Mouse (Mus musculus) spleen, adult 18-20 months (tissue): Measurements from ENCODE around the gene Naa40.

ENCODE experiments used
- DNase-seq, 2 experiments: peaks; one replicate each; pipeline ENCODE4 v3.0.0; 2022; ENCODE audit warnings: mixed read lengths in 2 of 2

Naa40 gene

GRCm38 (mm10) chr19:7181496-7181895 is 59.5 kb downstream of the Naa40 start:
- DNase-seq, result no peak

GRCm38 (mm10) chr19:7180756-7181405 is 60.1 kb downstream of the Naa40 start:
- no peak for DNase-seq

GRCm38 (mm10) chr19:7178841-7179452 is 62.0 kb downstream of the Naa40 start:
- no peak for DNase-seq

DNA sequence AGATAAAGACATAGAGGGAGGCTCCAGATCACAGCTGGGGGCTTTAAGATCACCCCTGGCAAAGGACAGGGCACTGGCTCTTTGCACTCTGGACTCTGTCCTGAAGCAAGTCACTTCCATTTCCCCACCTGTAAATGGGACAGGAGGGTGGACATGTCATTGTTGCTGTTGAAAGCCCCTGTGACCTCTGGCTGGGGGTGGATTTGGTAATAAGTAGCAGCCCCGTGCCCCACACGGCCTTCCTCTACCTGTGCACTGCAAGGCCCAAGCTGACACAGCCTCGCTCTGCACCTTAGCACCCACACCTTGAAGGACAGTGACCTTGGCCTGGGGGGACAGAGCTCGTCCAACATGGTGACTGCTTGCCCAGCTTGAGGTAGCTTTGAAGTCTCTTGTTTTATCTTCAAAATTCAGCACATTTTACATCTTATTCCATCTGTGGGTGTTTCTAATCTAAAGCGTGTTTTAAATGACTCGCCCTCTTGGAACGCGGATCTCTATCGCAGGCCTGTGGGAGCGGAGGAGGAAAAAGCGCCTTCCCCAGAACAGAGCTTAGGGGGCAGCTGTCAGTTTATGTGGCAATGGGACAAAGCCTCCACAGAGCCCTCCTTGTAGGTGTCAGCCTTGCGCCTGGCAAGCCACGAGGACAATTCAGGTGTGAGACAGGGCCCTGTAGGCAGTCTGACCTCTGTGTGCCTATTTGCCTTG is 63.0 kb downstream of the Naa40 start:
- no peak for DNase-seq

- DNase-seq, result no peak
Observed at GRCm38 (mm10) chr19:7176041-7176696, 64.8 kb downstream of the Naa40 start.
